Mouse (Mus musculus) retina, postnatal 1 day (tissue): ENCODE data around the gene Bbof1.
A peak's percentile ranks its signal among the peaks of the same experiment; 100 is the strongest.

Experiments used
- DNase-seq: peaks from one replicate; pipeline ENCODE4 v3.0.0-alpha.2; 2012

Bbof1 gene

GRCm38 (mm10) chr12:84481251-84481650 lies 72.4 kb downstream of the Bbof1 start:
- DNase-seq, result no peak

- DNase-seq, result no peak
Observed at GRCm38 (mm10) chr12:84482778-84483585, 74.1 kb downstream of the Bbof1 start.

- peak; percentile 87 for DNase-seq
Observed at GRCm38 (mm10) chr12:84487324-84488056, 78.6 kb downstream of the Bbof1 start.
